Mouse (Mus musculus) Muller cell, postnatal 12 days (primary cell): ENCODE measurements around the gene Fam78b.

Experiments
- DNase-seq: peaks from one replicate; pipeline ENCODE4 v3.0.0-alpha.2; 2015; ENCODE audit errors: inconsistent ontology term

The Fam78b gene

DNA sequence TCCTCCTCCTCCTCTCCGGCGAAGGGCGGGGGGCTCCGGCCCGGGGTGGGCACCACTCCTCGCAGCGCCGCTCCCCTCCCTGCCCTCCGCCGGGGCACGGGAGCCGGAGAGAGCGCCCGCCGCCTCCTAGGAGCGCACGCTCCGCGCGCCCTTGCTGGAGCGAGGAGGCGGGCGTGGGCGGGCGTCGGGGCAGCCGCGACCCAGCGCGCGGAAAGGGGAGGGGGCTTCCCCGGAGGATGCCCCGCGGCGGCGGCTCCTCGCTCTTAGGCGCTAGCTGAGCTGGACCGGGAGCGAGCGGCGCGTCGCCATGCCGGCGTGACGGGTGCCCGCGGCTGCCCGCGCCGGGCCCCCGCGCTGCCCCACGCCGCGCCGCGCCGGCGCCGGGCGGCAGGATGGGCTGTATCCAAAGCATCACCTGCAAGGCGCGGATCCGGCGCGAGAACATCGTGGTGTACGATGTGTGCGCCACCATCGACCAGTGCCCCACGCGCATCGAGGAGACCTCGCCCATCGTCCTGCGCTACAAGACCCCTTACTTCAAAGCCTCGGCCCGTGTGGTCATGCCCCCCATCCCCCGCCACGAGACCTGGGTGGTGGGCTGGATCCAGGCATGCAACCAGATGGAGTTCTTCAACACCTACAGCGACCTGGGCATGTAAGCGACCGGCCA, at the start of gene Fam78b:
Gene Fam78b, plus strand, starts transcription at position 244 of the 670 bp plus-strand sequence.
- DNase-seq: no peak

DNA sequence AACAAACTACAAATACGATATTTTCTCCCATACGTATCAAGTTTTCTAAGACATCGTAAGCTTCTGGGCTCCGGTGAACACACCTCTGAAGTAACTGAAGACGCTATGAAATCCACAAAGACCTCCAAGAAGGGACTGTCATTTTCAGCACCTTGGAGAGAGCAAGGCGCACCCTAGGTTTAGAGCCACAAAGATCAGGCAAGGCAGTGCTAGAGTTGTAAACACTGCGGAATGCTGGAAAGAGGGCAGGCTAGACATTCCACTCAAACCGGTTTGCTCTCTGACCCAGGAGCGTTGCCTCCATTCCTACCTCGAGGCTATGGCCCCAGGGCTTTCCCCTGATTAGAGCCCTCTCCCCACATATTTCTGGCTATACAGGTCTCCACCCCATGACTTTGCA, 36.7 kb upstream of the Fam78b start:
- DNase-seq: peak; percentile 37

DNA sequence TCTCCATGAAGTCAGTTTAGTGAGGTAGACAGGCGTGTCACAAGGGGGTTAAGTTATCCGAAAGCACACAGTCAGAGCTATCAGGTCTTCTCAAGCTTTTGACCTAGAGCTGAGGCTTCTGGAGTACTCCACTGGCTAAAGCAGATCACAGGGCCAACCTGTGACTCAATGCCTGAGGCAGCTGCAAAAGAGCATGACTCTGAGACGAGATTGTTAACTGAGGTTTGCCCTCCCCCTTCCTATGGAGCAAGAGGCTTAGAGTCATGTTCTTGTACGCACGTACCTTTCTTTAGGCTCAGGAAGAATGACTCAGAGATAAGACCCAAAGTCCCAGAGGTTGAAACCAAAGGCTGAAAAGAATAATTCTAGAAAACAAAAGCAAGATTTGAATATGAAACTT, 32.9 kb upstream of the Fam78b start:
- no peak for DNase-seq

DNA sequence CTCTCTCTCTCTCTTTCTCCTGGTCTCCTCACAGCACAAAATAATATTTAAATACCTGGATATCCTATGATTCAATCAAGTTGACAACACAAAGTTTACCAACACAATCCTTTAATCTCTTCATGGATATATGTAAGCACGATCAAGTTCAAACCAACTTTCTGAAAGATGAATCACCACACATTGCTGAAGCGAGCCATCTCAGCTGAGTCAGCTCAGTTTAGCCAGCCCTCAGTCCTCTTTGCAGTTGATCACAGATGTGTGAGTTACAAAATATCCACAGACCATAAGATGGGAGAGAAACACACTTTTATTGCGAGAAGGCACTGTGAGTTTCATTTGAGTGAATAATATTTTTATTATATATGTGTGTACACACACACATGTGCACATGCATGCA, 27.5 kb upstream of the Fam78b start:
- no peak for DNase-seq

DNA sequence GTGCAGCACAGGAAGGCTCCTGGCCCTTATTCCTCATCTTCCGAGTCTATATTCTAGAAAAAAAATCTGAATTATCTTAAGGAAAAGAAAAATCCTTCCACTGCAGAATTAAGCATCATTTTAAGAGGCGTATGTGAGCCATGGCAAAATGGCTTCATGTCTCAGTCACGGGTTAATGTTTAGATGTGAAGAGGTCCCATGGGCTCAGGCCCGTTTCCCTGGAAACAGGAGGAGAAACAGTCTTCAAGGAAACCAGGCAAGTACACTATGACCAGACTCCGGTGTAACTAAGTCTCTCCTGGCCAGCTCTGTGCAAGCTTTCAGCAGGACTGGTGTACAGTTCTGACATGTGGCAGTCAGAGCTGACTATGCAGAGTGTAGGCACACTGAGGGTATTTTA, 22.6 kb upstream of the Fam78b start:
- no peak for DNase-seq

DNA sequence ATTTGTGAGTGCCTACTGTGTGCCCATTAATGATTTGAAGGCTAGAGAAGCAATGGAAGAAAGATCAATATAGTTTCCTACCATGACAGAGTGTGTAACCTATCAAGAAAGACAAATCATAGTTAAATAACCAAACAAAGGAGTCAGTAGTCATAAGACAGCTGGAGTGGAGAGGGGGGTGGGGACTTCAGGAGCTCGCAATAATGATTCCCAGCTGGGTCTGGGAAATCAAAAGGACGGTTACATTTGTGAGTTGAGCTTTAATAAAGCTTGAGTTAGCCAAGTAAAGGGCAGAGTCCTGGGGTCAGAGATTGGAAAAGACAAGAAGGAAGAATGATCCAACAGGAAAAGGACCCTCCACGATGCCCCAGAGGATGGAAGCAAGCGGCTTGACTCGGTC, 7.0 kb upstream of the Fam78b start:
- no peak for DNase-seq

DNA sequence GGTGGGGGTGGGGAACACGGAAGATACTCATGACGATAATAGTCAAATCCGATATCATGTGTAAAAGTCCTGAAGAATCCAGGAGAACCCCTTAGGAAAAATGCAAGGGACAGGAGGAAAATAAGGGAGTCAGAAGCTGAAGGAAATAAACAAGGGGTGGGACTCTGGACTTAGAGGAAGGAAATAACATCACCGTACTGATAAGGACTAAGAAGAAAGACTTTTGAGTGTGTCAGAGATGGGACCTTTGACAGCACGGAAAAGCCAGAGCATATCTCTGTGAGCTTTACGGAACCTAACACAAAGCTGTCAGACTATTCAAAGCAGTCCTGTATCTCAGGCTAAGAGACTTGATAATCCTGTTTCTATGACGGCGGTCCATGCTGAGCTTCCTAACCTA, 5.0 kb upstream of the Fam78b start:
- DNase-seq: no peak

DNA sequence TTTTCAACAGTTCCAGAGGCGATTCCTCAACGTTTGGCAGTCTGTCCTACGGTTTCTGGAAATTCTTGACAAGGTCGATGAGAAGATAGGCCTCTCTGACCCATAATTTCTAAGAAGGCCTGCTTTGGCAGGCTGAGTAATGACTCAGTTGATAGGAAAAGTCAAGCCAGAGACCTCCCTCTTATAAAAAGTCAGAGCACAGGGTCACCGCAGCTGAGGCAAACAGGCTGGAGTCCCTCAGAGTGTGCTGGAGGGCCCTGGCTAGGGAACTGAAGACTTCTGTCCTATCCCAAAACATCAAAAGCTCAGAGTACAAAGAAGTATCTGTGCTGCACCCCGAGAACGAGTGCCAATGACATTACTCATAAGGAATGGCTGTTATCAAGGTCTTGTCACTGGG, 4.4 kb upstream of the Fam78b start:
- peak; percentile 83 for DNase-seq

DNA sequence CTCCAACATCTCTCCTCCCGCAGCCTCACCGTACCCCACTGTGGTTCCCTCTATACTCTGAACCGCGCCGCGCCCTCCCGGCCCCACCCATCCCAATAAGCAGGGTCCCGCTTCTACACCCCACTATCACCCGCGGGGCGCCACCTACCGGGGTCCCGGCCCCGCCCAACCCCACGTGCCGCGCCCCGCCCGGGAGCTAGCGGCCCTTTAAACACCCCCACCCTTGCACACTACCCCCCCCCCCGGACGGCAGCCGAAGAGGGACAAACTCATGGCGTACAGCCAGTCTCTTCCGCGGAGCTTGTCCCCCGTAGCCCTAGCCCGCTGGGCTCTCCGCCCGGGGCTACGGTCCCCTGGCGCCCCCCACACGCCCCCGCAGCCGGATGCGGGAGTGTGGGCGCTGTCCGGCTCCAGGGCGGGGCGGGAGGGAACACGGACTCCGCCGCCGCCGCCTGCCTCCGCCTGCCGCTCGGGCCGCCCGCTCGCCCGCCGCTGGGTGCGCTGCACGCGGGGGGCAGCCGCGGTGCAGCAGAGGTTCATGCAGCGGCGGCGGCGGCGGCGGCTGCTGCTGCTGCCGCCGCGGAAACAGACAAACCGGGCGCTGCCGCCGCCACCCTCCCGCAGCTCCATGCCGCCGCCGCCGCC, 566 bp upstream of the Fam78b start:
- peak; percentile 85 for DNase-seq

DNA sequence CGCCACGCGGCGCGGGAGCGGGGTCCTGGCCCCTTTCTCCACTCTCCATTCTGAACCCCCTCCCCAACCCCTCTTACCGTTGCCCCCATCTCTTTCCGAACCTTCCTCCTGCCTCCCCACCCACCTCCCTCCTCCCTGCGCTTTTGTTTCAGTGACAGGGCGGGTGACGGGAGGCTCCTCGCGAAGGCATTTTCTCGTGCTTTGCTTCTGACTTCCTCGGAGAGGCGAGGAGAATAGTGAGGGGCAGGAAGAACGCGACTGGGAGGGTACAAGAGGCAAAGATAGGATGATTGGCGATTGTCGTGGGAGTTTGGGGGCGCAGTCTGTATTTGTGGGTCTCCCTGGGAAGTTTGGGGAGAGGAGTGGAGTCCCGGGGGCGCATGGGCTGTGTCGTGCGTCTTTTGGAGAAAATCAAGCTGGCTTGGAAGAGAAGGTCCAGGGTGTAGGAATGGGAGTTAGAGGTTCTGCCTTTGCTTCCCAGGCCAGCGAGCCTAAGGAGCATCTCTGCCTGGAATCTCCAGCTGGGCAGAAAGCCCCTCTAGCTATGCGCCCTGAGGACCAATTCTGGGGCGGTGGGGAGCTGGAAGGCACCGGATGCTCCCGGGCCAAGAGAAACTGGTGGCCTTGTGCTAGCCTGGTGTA, 748 bp downstream of the Fam78b start:
- peak; percentile 66 for DNase-seq

DNA sequence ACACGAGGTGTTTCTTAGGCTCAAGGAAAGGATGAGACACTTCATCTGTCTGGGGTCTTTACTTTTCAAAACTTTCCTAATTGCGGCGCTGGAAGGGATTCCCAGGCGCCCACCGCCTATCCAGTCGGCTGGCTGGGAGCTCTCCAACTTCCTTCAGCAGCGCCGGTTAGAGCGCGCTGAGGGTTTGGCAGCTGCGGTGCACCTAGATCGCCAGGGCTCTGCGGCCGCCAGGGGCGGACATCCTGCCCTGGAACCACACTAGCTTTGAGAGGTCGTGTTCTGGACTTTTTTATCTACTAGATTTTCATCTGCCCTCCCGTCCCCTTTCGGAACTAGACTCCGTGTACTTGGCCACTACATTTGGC, 1.3 kb downstream of the Fam78b start:
- peak; percentile 77 for DNase-seq

DNA sequence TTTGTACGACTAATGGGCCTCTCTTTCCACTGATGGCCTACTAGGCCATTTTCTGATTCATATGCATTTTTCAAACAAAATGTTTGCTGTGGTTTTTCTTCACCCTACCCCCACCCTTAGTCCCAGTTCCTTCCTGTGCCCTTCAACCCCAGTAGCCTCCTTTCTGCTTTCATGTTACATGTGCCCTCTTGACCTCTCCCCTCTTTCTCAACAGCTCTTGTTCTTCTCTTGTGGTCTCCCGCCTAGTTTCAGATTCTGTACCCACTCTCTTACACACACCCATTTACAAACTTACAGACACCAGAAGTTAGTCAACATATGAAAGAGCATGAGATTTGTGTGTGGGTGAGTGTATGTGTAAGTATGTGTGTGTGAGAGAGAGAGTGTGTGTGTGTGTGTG, 3.4 kb downstream of the Fam78b start:
- DNase-seq: no peak

DNA sequence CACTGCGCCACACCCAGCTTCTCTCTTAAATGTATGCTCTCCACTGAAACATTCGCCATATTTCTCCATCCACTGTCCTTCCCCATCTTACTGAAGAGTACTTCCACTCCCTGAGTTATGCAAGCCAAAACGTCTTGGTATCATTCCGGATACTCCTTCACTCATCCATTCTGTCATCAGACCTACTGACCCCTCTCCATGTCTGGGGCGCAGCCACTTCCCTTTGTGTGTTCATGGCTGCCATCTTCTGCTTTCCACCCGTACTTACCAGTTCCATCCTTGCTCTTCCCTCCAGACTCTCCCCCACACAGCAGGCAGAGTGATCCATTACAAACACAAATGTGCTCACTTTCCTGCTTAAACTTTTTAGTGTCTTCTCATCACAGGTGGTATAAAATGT, 6.1 kb downstream of the Fam78b start:
- no peak for DNase-seq

DNA sequence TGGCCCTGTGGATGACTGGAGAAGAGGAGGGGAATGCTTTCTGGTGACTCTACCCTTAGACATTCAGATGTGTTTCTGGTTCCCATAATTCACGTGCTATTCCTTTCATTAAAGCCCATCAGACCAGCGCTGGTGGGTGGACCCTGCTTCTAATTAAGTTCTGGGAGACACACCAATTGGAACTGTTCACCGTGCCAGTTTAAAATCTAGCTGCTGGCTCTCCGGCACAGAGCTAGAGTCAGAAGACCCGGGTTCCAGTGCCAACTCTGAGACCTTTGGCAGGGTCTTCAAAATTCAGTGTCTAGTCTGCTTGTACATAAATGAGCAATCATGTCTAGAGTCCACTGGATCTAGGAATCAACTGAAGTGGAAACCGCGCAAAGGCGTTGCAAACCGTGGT, 9.0 kb downstream of the Fam78b start:
- peak; percentile 74 for DNase-seq

DNA sequence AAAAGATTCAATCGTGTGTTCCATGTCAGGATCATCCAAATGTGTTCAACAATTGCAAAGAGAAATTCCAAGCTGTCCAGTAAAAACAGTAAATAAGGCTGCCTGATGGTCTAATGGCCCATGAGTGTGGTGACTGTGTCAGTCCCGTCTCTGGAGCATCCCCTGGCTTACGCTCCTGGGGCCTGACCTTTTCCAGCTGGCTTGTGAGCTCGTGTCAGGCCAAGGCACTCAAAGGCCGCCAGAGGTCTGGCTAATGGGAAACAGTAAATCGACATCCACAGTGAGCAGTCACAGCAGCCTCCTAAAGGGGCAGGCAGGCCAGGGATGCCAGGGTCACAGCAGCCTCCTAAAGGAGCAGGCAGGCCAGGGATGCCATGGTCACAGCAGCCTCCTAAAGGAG, 10.1 kb downstream of the Fam78b start:
- DNase-seq: no peak

DNA sequence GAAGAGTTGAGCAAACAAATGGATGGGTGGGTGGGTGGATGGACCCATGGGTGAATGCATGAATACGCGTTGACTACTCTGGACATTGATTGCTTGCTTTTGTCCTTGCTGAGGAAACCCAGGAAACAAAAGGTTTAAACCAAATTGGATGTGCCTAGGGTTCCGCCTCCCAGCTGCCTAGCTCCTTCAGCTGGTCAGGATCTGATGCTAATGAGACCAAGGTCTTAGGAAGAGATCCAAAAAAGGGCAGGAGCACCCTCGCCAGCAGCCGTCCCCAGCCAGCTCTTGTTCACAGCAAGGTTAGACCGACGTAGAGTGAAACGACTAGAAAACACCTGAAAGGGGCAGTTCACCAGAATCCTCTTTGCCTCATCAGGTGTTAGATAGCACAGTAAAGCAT, 11.4 kb downstream of the Fam78b start:
- DNase-seq: no peak

DNA sequence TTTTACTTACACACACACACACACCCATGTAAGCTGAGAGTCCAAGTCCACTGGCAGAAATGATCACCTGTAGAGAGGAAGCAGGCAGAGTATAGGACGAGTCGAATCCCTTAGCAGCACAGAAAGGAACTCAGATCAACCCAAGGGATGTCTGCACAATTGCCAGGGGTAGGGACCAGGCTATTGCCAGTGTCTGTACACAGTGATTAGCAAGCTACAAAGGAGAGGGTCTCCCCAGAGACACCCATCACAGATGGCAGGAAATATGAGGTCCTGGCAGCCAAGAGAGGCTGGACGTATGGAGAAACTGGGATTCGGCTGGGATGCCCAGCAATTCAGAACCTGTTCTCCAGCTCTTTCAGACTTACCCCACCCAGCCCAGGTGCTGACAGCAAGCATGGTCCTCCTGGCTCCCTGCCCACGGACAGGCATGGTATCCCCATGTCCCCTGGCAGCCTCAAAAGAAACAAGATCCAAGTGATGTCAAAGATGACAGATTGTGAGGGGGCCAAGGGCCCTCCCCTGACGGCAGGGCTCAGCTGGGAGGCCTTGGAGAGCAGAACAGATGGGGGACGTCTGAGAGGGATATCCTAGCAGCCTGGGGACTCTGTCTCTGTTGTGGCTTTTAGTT, 12.1 kb downstream of the Fam78b start:
- no peak for DNase-seq

DNA sequence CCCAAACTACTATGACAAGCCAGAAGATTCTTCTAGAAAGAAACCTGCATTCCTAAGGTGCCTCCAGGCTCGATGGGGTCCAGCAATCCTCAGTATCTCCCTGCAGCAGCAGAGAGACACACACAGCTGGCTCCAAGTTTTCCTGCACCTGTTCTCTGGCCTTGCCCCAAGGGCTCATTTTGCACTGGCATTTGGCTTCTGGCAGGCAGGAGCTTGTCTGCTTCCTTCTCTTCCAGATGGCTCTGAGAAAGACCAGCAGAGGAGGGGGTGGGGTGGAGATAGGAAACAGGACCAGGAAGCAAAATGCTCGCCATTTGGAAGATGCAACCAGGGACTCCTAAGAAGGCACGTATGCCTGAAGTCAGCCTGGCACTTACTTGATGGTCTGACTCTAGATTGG, 15.1 kb downstream of the Fam78b start:
- no peak for DNase-seq

DNA sequence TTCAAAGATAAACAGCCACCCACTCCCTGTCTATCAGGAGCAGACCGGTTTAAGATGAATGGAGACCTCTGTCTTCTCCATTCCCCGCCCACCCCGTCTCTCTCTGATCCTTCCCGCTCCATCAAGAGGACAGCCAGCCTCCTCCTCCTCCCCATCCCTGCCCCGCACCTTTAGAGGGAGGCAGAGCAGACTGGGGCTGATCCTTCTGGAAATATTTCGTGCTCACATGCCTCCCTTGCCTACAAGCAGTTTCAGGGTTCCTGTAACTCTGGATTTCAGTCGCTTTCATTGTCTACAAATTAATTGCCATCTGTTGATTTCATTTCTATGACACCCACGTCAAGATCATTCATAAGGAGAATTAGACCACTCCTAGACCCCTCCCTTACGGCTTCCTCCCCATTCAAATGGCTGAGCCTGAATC, 20.8 kb downstream of the Fam78b start:
- DNase-seq: peak; percentile 43

DNA sequence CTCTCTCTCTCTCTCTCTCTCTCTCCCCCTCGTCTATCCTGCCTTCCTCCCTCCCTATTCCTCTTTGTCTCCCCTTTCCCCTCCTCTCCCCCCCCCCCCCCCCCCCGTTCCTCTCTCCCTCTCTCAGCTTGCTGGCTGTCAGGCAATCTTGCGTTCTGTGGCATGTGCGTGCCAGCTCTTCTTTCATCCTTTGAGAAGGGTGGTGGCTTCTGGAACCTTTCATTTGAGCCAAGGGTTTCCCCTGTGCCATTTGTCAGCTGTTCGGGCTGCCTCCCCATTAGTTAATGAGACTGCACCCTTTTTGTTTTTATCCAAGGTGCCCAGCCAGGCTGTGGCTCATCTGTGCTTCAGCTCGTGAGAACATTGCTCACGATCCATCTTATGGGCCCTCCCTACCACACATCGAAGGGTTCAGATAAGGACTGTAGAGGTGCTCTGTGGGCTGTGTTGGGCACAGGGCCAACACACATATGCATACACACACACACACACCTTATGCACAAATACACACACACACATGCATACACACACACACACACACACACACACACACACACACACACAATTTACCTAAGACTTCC, 21.4 kb downstream of the Fam78b start:
- peak; percentile 36 for DNase-seq

DNA sequence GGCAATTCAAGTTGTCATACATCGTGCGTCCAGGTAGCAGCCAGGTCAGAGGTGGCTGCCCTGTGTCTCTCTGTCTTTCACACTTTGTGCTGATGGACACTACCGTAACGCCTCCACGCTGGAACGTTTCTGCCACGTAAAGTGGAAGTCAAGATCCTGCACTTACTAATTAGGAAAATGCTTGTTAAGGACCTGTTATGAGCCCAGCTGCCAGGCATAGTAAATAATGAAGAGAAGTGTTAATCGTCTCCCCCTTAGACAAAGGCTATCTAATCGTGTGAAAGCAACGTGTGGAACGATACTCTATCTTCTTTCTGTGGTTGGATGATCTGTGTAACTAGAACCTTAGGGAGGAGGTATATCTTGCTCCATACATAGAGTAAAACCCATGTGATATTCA, 22.6 kb downstream of the Fam78b start:
- DNase-seq: no peak

DNA sequence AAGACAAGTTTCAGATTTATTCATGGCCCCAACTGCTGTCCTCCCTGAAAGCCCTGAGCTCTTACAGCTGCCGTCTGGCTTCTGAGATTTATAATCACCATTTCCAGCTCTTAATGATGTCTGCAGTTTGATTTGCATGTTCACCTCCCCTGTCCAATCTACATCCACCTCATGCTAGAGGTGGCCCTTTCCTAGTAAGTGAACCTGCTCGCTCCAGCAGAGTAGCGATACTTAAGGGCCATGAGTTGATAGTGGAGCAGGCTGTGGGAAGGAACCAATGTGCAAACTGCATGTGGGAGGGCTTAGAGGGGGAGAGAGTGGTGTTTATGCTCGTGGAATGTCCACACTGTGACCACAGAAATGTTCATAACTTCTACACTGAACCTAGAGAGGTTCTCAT, 23.7 kb downstream of the Fam78b start:
- DNase-seq: no peak
